In the genomic region with DNA sequence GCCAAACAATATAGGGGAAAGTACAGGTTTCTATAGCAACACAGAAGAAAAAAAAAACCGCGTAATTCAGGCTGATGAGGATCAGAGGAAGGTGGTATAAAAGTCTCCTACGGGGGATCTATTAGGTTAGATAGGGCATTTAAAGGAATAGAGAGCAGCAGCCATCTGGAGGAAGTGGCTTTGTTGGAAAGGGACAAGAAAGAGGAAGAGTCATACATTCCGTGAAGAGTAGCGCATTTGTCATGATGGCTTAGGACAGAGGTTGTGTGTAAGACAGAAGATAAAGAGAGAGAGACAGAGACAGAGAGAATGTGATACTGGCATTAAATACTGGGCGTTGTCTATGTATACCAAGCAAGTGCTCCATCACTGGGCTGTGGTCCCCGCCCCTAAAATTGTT, we compare ENCODE assay signal across 17 mouse cellular contexts.
"Had no signal": no experiment of that assay in that cellular context is flagged by ENCODE, and none has a peak within 500 bp of the region (broad histone marks: within the 10 kb centered on the region; RNA-seq: fewer than 3 reads in every experiment).

No protein-coding gene starts in this region.

- H3K27me3 ChIP-seq: lung, embryonic 15.5 days; midbrain, embryonic 13.5 days; neural tube, embryonic 12.5 days had no signal

- ATAC-seq: liver, postnatal 0 days; lung, postnatal 0 days; midbrain, embryonic 13.5 days; midbrain, embryonic 16.5 days had no signal

- H3K4me3 ChIP-seq: liver, embryonic 15.5 days; lung, embryonic 15.5 days; megakaryocyte, embryonic 14.5 days; midbrain, embryonic 13.5 days; neural tube, embryonic 12.5 days had no signal

- H3K9me3 ChIP-seq: liver, embryonic 15.5 days; lung, embryonic 15.5 days; megakaryocyte, embryonic 14.5 days; midbrain, embryonic 13.5 days; neural tube, embryonic 12.5 days had no signal

- H3K36me3 ChIP-seq: liver, embryonic 15.5 days; lung, embryonic 15.5 days; midbrain, embryonic 13.5 days; neural tube, embryonic 12.5 days had no signal

- DNase-seq: liver, postnatal 0 days; lung, adult 2 months; lung, postnatal 14 days; lung, postnatal 36 days; right cerebral cortex, postnatal 14 days; thymus, adult 18-20 months; thymus, postnatal 14 days; thymus, postnatal 36 days had no signal

- H3K4me1 ChIP-seq: lung, embryonic 15.5 days; midbrain, embryonic 13.5 days; neural tube, embryonic 12.5 days had no signal

- H3K9ac ChIP-seq: liver, embryonic 15.5 days; liver, postnatal 0 days; lung, embryonic 15.5 days; midbrain, embryonic 13.5 days; neural tube, embryonic 12.5 days had no signal

- H3K4me2 ChIP-seq: liver, embryonic 15.5 days; lung, embryonic 15.5 days; midbrain, embryonic 11.5 days; midbrain, embryonic 13.5 days; neural tube, embryonic 12.5 days had no signal

- H3K27ac ChIP-seq: liver, embryonic 15.5 days; lung, embryonic 15.5 days; macrophage; midbrain, embryonic 13.5 days; neural tube, embryonic 12.5 days had no signal
